Mouse (Mus musculus): ENCODE results near the gene Armh4.

DNA sequence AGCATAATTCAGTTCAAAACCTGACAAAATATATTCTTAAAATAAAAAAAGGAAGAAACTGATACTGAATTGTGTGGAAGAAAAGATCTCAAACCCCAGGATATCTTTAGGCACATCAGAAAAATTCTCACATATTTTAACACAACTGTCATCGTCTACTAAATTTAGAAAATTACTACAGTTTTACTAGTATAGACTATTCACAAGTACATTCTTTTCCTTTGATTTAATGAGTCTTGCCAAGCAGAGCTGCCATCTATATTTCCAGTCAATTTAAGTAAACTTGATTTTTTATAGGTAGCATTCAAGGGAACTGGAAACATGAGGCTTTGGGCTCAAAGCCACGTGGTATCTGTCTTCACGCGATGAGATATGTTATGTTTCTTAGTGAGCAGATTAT lies 16.6 kb downstream of the Armh4 start:
- TF ChIP-seq POLR2A (IDR thresholded peaks at IDR 0.05; ENCODE audit: insufficient read depth, low read depth, low read length) (no peak), CTCF (IDR thresholded peaks at IDR 0.05; ENCODE audit: insufficient read depth, low read depth, low read length) (no peak)

All from olfactory bulb, adult 2 months (tissue).